In the genomic region with DNA sequence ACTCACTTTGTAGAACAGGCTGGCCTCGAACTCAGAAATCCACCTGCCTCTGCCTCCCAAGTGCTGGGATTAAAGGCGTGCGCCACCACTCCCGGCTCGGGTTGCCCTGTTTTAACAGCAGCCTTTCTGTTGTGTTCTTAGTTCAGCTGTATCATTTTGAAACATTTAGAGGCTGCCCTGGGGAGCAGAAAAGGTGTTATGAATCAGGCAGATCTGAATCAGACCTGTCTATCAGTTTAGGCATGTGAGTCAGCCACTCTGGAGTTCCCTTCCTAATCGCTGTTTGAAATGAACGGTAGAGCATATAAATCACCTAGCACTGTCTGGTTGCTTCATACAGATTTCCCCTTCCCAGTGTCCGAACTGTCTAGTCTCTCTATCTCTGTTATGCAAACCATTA, we compare ENCODE assay signal across 26 mouse cellular contexts. TPM values are rescaled to one million over a fixed set of nuclear protein-coding genes. Genes with fewer than 3 reads are reported as not detected.
DNase-seq lines count a peak whose midpoint lies in the region; ATAC-seq lines count a peak whose summit lies in the region.
"Had no signal": no experiment of that assay in that cellular context is flagged by ENCODE, and none has a peak within 500 bp of the region (broad histone marks: within the 10 kb centered on the region; RNA-seq: fewer than 3 reads in every experiment).

No protein-coding gene starts in this region.

- no peaks in the 10 kb centered on the region for H3K27me3 ChIP-seq in kidney, embryonic 14.5 days (ENCODE audit: control insufficient read depth, insufficient read depth, low read length)
- H3K27me3 ChIP-seq: heart, embryonic 12.5 days; heart, embryonic 15.5 days; hindbrain, embryonic 13.5 days had no signal

- WGBS in kidney, embryonic 14.5 days = 90% methylated on average over 8 of the region's 8 CpGs

- H3K9me3 ChIP-seq in kidney, embryonic 14.5 days (ENCODE audit: control insufficient read depth, low read length) = no peaks in the 10 kb centered on the region
- H3K9me3 ChIP-seq: G1E; heart, embryonic 12.5 days; heart, embryonic 15.5 days; hindbrain, embryonic 10.5 days; hindbrain, embryonic 13.5 days had no signal

- H3K4me3 ChIP-seq in kidney, embryonic 14.5 days (ENCODE audit: low read length) = no peak overlapping the region
- H3K4me3 ChIP-seq: gastrocnemius, adult 2 months; heart, embryonic 12.5 days; heart, embryonic 15.5 days; hindbrain, embryonic 10.5 days; hindbrain, embryonic 13.5 days had no signal

- DNase-seq in adrenal gland, adult 2 months = peak; percentile 55
- no peak for DNase-seq in adrenal gland, postnatal 10 days
- DNase-seq in 416B (ENCODE audit: low read depth) = peak; percentile 28
- peak; percentile 47 for DNase-seq in brain, adult 2 months (ENCODE audit: low read depth, low spot score)
- DNase-seq in urinary bladder, postnatal 14 days (ENCODE audit: low spot score) = no peak
- no peak for DNase-seq in layer of hippocampus, adult 8-10 months (ENCODE audit: low spot score in 2 of 2)
- DNase-seq: cerebellum, adult 11-12 months; cerebellum, adult 9-10 months; cerebellum, postnatal 14 days; forebrain, postnatal 0 days; gastrocnemius, adult 2 months; gastrocnemius, postnatal 14 days; heart, adult 11 months; heart, postnatal 10 days; heart, postnatal 36 days; kidney, adult 18-20 months had no signal

- H3K4me2 ChIP-seq in kidney, embryonic 14.5 days (replicated peaks; ENCODE audit: low read depth, low read length) = no peak overlapping the region
- H3K4me2 ChIP-seq: heart, embryonic 12.5 days; heart, embryonic 15.5 days; hindbrain, embryonic 13.5 days had no signal

- peaks cover 11% of the 10 kb centered on the region; the same call in 1 of the 2 replicates for H3K4me1 ChIP-seq in kidney, embryonic 14.5 days (ENCODE audit: control insufficient read depth, insufficient read depth, low read length)

- no peak overlapping the region for H3K9ac ChIP-seq in kidney, embryonic 14.5 days (ENCODE audit: low read depth, low read length)
- H3K9ac ChIP-seq: forebrain, postnatal 0 days; heart, embryonic 12.5 days; heart, embryonic 15.5 days; hindbrain, embryonic 13.5 days had no signal

- H3K36me3 ChIP-seq in kidney, embryonic 14.5 days (ENCODE audit: control insufficient read depth, insufficient read depth, low read length) = peaks cover 10% of the 10 kb centered on the region
- H3K36me3 ChIP-seq: heart, embryonic 15.5 days had no signal

- no peak overlapping the region for H3K27ac ChIP-seq in kidney, embryonic 14.5 days (ENCODE audit: low read depth, low read length)
- H3K27ac ChIP-seq: gastrocnemius, adult 2 months; heart, embryonic 15.5 days; hindbrain, embryonic 10.5 days; hindbrain, embryonic 13.5 days had no signal

- ATAC-seq in kidney, embryonic 14.5 days (ENCODE audit: low FRiP score, low TSS enrichment) = no peak
- ATAC-seq: forebrain, embryonic 14.5 days; forebrain, postnatal 0 days; hindbrain, embryonic 16.5 days; inflammation-experienced regulatory T-cells, adult 6 months; intestine, embryonic 16.5 days had no signal

RNA-seq across cellular contexts. Expression of gene Cse1l, which starts 4.7 kb away (rescaled TPM):
- total RNA-seq in adrenal gland, adult 2 months (2021) = 10 to 100 TPM; 56.4 to 77.0 TPM
- polyA plus RNA-seq in adrenal gland, adult 2 months (2012; rRNA removed) = 8.9 and 12.6 TPM in 2 replicates
- total RNA-seq in adrenal gland, postnatal 10 days (2021) = 10 to 100 TPM; 47.5 to 53.6 TPM
- total RNA-seq in layer of hippocampus, adult 8-10 months (2022) = 10 to 100 TPM; 47.6 to 63.6 (median 54.7) TPM
- polyA plus RNA-seq in kidney, embryonic 14.5 days (2014; fragmentation: Nextera tagmentation; extraction: Ambion mirVana) = 135 and 187 TPM in 2 replicates

Comparison
In these comparisons a context has a peak if more than half of its experiments do, and no peak if none do; other contexts are left out.
1. DNase-seq: peak in adrenal gland, adult 2 months (single experiment), 416B (single experiment) and brain, adult 2 months (single experiment); none in adrenal gland, postnatal 10 days (single experiment), urinary bladder, postnatal 14 days (single experiment) and layer of hippocampus, adult 8-10 months (0 of 2).